Mouse (Mus musculus) midbrain, embryonic 14.5 days (tissue): ENCODE measurements at regions not wholly inside any gene's neighbourhood (a gene's known extent, or its start where the extent isn't known, plus 50 kb on each side); places are given as distances from the start of the nearest gene placed in this dataset.

Source experiments
- ATAC-seq: fragments of 200-750 bp; cut with Nextera tagmentation; 2 replicates; pipeline ENCODE4 v1.8.0; 2017; ENCODE audit warnings: moderate number of reproducible peaks, moderate library complexity; ENCODE audit not compliant: low FRiP score, low TSS enrichment
- DNase-seq: peaks from one replicate; pipeline ENCODE4 v3.0.0-alpha.2; 2015
- H3K27ac ChIP-seq: fragments of 300-500 bp; sonication (generic); replicated peaks from 2 replicates; pipeline ENCODE4 v1.5.1; 2014; ENCODE audit warnings: mild to moderate bottlenecking, low read depth, low read length, moderate library complexity
- H3K27me3 ChIP-seq: fragments of 300-500 bp; sonication (generic); 2 replicates; pipeline ENCODE4 v1.6.1; 2014; ENCODE audit warnings: low read length, control low read depth, mixed read lengths; ENCODE audit not compliant: control insufficient read depth, insufficient read depth
- H3K36me3 ChIP-seq: fragments of 300-500 bp; sonication (generic); 2 replicates; pipeline ENCODE4 v1.6.1; 2014; ENCODE audit warnings: low read length, control low read depth; ENCODE audit not compliant: control insufficient read depth, insufficient read depth
- H3K4me1 ChIP-seq: fragments of 300-500 bp; sonication (generic); 2 replicates; pipeline ENCODE4 v1.6.1; 2014; ENCODE audit warnings: mild to moderate bottlenecking, antibody characterized with exemption, low read length, control low read depth; ENCODE audit not compliant: control insufficient read depth, insufficient read depth
- H3K4me2 ChIP-seq: fragments of 300-500 bp; sonication (generic); 2 replicates; pipeline ENCODE4 v1.6.1; 2014; ENCODE audit warnings: mild to moderate bottlenecking, low read length, moderate library complexity
- H3K4me3 ChIP-seq: fragments of 300-500 bp; sonication (generic); replicated peaks from 2 replicates; pipeline ENCODE4 v1.5.1; 2014; ENCODE audit warnings: low read depth, low read length
- H3K9ac ChIP-seq: fragments of 300-500 bp; sonication (generic); replicated peaks from 2 replicates; pipeline ENCODE4 v1.6.1; 2014; ENCODE audit warnings: mild to moderate bottlenecking, low read length, moderate library complexity
- H3K9me3 ChIP-seq: fragments of 300-500 bp; sonication (generic); 2 replicates; pipeline ENCODE4 v1.6.1; 2016; ENCODE audit warnings: low read length, control low read depth, mixed read lengths; ENCODE audit not compliant: control insufficient read depth
- WGBS: fragments of 180-500 bp; shearing (Covaris S2); extraction: QIAGEN DNeasy Blood & Tissue Kit; methylation state at CpG from one replicate; pipeline ENCODE4 v1.1.7; 2014; 5-methylcytosine and 5-hydroxymethylcytosine counted together

DNA sequence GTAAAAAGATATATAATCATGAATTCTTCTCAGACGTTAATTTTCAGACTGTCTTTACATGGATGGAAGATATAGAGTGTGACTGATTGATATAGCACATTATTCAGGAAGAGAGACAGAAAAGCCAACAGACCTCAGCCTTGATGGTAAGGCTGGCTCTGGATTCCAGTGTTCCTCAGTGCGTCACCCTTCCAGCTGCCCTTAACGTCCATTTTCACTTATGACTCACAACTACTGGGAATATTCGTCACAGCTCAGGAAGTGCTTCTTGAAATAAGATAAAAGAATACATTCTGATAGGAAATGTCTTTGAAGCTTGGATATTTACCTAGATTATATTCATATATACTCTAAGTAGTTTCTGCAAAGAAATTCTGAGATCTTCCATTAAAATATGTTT lies 923.8 kb downstream of the Flrt2 start:
- Histone ChIP-seq H3K36me3 (no peaks in the 10 kb centered on the region), H3K4me3 (no peak overlapping the region), H3K9ac (no peak overlapping the region), H3K4me1 (no peaks in the 10 kb centered on the region), H3K27me3 (no peaks in the 10 kb centered on the region), H3K27ac (no peak overlapping the region), H3K4me2 (no peak overlapping the region), H3K9me3 (no peaks in the 10 kb centered on the region)
- ATAC-seq: no peak
- 89% methylated on average over 4 of the region's 4 CpGs for WGBS
- no peak for DNase-seq

DNA sequence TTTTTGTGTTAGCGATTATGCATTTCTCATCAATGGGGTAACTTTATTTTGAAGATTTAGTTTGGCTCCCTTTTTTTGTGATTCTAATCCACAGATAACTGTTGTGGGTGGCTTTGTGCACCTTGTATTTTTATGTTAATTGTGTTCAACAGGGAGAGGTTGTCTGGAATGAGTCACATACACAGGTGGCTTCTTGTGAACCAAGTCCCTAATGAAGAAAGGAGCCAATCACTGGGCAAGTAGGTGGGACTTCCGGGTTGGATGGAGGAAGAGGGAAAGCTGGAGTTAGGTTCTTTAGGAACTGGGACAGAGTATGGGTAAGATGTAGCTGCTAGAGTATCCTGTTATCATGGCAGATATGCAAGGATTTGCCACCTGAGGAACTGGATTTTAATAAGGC lies 925.2 kb downstream of the Flrt2 start:
- DNase-seq (no peak), ATAC-seq (no peak)
- WGBS: 91% methylated on average over 2 of the region's 2 CpGs
- H3K4me3 ChIP-seq: no peak overlapping the region
- no peak overlapping the region for H3K27ac ChIP-seq
- H3K4me2 ChIP-seq: no peak overlapping the region
- H3K36me3 ChIP-seq: no peaks in the 10 kb centered on the region
- H3K27me3 ChIP-seq: no peaks in the 10 kb centered on the region
- H3K4me1 ChIP-seq: no peaks in the 10 kb centered on the region
- no peak overlapping the region for H3K9ac ChIP-seq
- H3K9me3 ChIP-seq: no peaks in the 10 kb centered on the region
